Mouse (Mus musculus) liver, embryonic 12.5 days (tissue): ENCODE results near the gene Dclk1. TPM values are rescaled to one million over a fixed set of nuclear protein-coding genes. Genes with fewer than 3 reads are reported as not detected.

Experiments
- ATAC-seq: fragments of 200-750 bp; cut with Nextera tagmentation; 2 replicates; pipeline ENCODE4 v1.8.0; 2017; ENCODE audit warnings: moderate number of reproducible peaks, mild to moderate bottlenecking, moderate library complexity
- H3K27ac ChIP-seq: fragments of 300-500 bp; sonication (generic); 2 replicates; pipeline ENCODE4 v1.5.1; 2016; ENCODE audit warnings: mild to moderate bottlenecking
- H3K27me3 ChIP-seq: fragments of 300-500 bp; sonication (generic); replicated peaks from 2 replicates; pipeline ENCODE4 v1.6.1; 2016; ENCODE audit warnings: mild to moderate bottlenecking, moderate library complexity
- H3K36me3 ChIP-seq: fragments of 300-500 bp; sonication (generic); 2 replicates; pipeline ENCODE4 v1.6.1; 2016; ENCODE audit warnings: mild to moderate bottlenecking, moderate library complexity
- H3K4me1 ChIP-seq: fragments of 300-500 bp; sonication (generic); 2 replicates; pipeline ENCODE4 v1.6.1; 2016
- H3K4me2 ChIP-seq: fragments of 300-500 bp; sonication (generic); 2 replicates; pipeline ENCODE4 v1.6.1; 2016; ENCODE audit warnings: mild to moderate bottlenecking, moderate library complexity
- H3K4me3 ChIP-seq: fragments of 300-500 bp; sonication (generic); 2 replicates; pipeline ENCODE4 v1.5.1; 2016; ENCODE audit warnings: mild to moderate bottlenecking, moderate library complexity
- H3K9ac ChIP-seq: fragments of 300-500 bp; sonication (generic); 2 replicates; pipeline ENCODE4 v1.6.1; 2016; ENCODE audit warnings: mild to moderate bottlenecking, moderate library complexity
- H3K9me3 ChIP-seq: fragments of 300-500 bp; sonication (generic); replicated peaks from 2 replicates; pipeline ENCODE4 v1.6.1; 2016; ENCODE audit warnings: mild to moderate bottlenecking, moderate library complexity
- WGBS: fragments of 180-500 bp; shearing (Covaris S2); methylation state at CpG from one replicate; pipeline ENCODE4 v1.1.7; 2016; ENCODE audit not compliant: insufficient replicate concordance; 5-methylcytosine and 5-hydroxymethylcytosine counted together
- polyA plus RNA-seq: library from polyadenylated mRNA; unstranded; fragments of >200 nt; fragmentation: Nextera tagmentation; extraction: Ambion mirVana; gene quantifications from 2 replicates; pipeline ENCODE4 v1.2.1, GENCODE M21; 2016

The Dclk1 gene
- polyA plus RNA-seq, 1 experiment from 2014 or later = 1.7 TPM

DNA sequence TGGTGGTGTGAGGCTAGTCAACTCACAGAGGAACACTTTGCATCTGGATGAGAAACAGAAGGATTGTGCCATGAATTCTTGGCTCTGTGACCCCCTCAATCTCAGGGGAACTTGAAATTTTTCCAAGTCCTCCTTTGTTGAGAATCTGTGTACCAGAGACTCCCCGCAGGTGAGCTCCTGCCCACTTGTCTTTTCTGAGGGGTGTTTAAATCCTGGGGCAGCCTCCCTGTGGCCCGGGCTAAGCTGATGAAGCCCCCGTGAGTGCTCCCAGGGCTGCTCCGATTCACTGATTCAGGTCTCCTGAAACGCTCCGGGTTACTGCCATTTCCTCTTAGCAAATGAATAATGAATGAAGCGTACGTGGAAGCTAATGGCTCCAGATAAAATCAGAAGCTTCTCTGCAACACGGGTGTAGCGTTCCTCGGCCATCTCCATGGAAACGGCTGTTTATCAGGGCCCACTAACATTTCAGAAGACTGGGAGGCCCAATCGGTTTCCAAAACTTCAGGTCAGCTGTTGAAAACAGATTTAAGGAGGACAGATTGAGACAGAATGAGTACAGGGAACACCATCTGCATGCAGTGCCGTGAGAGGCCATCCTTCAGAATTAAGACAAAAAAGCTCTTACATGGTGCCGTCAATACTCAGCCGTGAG, 105.3 kb downstream of the Dclk1 start:
- no peak for ATAC-seq
- no peak overlapping the region for H3K27ac ChIP-seq
- no peaks in the 10 kb centered on the region for H3K4me1 ChIP-seq
- no peak overlapping the region for H3K4me2 ChIP-seq
- H3K4me3 ChIP-seq = no peak overlapping the region
- H3K36me3 ChIP-seq = no peaks in the 10 kb centered on the region
- H3K9me3 ChIP-seq = no peaks in the 10 kb centered on the region
- H3K9ac ChIP-seq = no peak overlapping the region
- H3K27me3 ChIP-seq = no peaks in the 10 kb centered on the region
- WGBS = 46% methylated on average over 16 of the region's 16 CpGs

- H3K27me3 ChIP-seq = no peaks in the 10 kb centered on the region
- no peaks in the 10 kb centered on the region for H3K36me3 ChIP-seq
- no peak overlapping the region for H3K4me3 ChIP-seq
- 73% methylated on average over 5 of the region's 5 CpGs for WGBS
- no peak overlapping the region for H3K4me2 ChIP-seq
- no peak overlapping the region for H3K27ac ChIP-seq
- H3K4me1 ChIP-seq = no peaks in the 10 kb centered on the region
- ATAC-seq = no peak
- H3K9ac ChIP-seq = no peak overlapping the region
- H3K9me3 ChIP-seq = no peaks in the 10 kb centered on the region
Measured at GRCm38 (mm10) chr3:55348026-55348390, 105.8 kb downstream of the Dclk1 start.

GRCm38 (mm10) chr3:55350194-55350593, 108.0 kb downstream of the Dclk1 start:
- Histone ChIP-seq H3K9me3 (no peaks in the 10 kb centered on the region), H3K27me3 (no peaks in the 10 kb centered on the region), H3K36me3 (no peaks in the 10 kb centered on the region), H3K9ac (no peak overlapping the region), H3K27ac (no peak overlapping the region), H3K4me2 (no peak overlapping the region), H3K4me3 (no peak overlapping the region), H3K4me1 (no peaks in the 10 kb centered on the region)
- no peak for ATAC-seq
- WGBS = 64% methylated on average over 2 of the region's 2 CpGs

DNA sequence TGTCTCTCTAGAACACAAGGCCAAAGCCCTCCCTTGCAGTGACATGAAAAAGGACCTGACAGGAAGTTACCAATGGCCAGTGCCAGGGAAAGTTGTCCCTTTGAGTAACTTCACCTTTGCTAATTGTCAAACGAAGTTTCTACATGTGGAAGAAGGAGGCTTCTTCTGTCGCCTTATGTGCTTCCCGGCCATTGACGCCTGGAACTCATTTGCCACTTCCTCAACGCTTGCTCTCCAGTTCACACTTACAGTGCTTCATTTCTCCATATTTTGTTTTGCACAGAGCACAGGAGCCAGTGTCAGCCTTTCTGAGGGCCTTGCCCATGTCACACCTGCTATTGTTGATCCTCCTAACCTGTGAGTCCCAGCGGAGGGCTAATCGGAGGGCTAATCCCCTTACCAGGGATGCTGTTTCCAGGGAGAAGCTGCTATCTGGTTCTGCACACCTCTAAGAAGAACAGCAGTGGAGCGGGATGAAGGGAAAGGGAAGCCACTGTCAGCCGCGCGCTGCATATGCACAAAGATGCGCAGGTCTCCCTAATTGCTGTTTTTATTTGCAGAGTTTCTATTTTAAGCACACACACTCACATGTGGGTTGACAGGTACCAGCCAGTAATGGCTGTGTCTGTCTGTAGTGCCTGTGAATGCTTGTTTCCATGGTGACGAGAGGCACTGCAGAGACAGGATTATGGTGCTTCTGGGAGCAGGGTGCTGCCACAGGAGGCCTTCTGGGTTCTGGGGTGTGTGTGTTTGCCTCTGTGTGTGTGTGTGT, 109.3 kb downstream of the Dclk1 start:
- ATAC-seq = no peak
- H3K27me3 ChIP-seq = no peaks in the 10 kb centered on the region
- no peaks in the 10 kb centered on the region for H3K4me1 ChIP-seq
- no peak overlapping the region for H3K9ac ChIP-seq
- no peak overlapping the region for H3K27ac ChIP-seq
- no peak overlapping the region for H3K4me3 ChIP-seq
- no peak overlapping the region for H3K4me2 ChIP-seq
- WGBS = 59% methylated on average over 13 of the region's 13 CpGs
- no peaks in the 10 kb centered on the region for H3K9me3 ChIP-seq
- no peaks in the 10 kb centered on the region for H3K36me3 ChIP-seq

DNA sequence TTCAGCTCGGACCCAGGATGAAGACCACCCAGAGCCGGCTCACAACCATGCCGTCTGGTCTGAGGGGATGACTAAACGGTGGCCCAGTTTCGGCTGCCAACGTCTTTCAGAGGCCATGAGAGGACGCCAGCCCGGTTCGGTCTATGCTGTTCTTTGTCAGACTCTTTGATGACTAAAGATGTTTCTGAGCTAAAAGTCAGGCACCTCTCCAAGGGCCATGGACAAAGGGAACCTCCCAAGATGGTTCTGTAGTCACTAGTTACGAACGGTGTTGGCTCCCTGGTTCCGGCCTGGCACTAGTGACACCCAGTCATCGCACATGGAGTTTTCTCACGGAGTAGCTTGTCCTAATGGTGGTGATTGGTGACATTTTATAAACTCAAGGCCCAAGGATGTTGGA, 110.4 kb downstream of the Dclk1 start:
- H3K36me3 ChIP-seq = no peaks in the 10 kb centered on the region
- H3K4me2 ChIP-seq = no peak overlapping the region
- H3K9me3 ChIP-seq = no peaks in the 10 kb centered on the region
- H3K27ac ChIP-seq = no peak overlapping the region
- ATAC-seq = no peak
- 82% methylated on average over 14 of the region's 14 CpGs for WGBS
- no peaks in the 10 kb centered on the region for H3K27me3 ChIP-seq
- H3K9ac ChIP-seq = no peak overlapping the region
- H3K4me1 ChIP-seq = no peaks in the 10 kb centered on the region
- no peak overlapping the region for H3K4me3 ChIP-seq

DNA sequence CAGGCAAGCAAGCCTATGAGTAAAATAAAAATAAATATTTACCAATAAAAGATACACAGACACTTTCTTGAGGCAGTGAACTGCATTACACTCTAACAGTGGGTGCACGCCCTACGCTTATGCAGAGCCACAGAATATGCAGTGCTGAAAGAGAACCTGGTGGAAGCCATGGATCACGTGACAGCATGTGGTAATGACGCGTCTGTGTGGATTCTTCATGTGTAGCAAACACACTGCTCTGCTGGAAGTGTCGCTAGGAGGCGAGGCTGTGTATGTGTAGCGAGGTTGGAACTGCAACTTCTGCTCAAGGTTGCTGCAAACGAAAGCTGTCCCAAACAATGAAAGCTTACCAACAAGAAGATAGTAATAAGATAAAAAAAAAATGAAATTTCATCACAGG, 111.0 kb downstream of the Dclk1 start:
- H3K9ac ChIP-seq = no peak overlapping the region
- no peaks in the 10 kb centered on the region for H3K27me3 ChIP-seq
- no peak overlapping the region for H3K27ac ChIP-seq
- H3K36me3 ChIP-seq = no peaks in the 10 kb centered on the region
- WGBS = 71% methylated on average over 9 of the region's 9 CpGs
- no peaks in the 10 kb centered on the region for H3K9me3 ChIP-seq
- ATAC-seq = no peak
- H3K4me2 ChIP-seq = no peak overlapping the region
- H3K4me3 ChIP-seq = no peak overlapping the region
- H3K4me1 ChIP-seq = no peaks in the 10 kb centered on the region

- no peak overlapping the region for H3K9ac ChIP-seq
- H3K27me3 ChIP-seq = no peaks in the 10 kb centered on the region
- no peaks in the 10 kb centered on the region for H3K4me1 ChIP-seq
- H3K4me2 ChIP-seq = no peak overlapping the region
- no peak overlapping the region for H3K27ac ChIP-seq
- no peaks in the 10 kb centered on the region for H3K9me3 ChIP-seq
- WGBS = 62% methylated on average over 13 of the region's 13 CpGs
- H3K4me3 ChIP-seq = no peak overlapping the region
- ATAC-seq = no peak
- H3K36me3 ChIP-seq = no peaks in the 10 kb centered on the region
Measured at GRCm38 (mm10) chr3:55353909-55354511, 111.8 kb downstream of the Dclk1 start.

DNA sequence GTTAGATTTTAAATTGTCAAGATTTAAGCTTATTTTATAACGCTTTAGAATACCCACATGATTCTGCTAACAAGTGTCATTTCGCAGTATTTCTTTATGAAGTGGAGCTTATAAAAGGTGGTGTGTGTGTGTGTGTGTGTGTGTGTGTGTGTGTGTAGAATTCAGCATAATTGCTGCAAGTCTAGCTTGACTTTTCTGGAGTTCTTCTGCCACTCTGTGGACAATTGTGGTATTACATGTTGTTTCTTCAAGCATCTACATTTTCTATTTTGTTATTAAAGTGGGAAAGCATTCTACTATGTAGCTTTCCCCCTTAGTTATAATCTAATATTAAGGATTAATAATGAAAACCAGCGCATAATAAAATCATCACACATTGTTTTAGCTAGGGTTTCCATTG, 112.6 kb downstream of the Dclk1 start:
- Histone ChIP-seq H3K9me3 (no peaks in the 10 kb centered on the region), H3K4me1 (no peaks in the 10 kb centered on the region), H3K27me3 (no peaks in the 10 kb centered on the region), H3K4me2 (no peak overlapping the region), H3K36me3 (no peaks in the 10 kb centered on the region), H3K27ac (no peak overlapping the region), H3K4me3 (no peak overlapping the region), H3K9ac (no peak overlapping the region)
- no peak for ATAC-seq
- 17% methylated on average over 3 of the region's 3 CpGs for WGBS

GRCm38 (mm10) chr3:55358486-55358885, 116.3 kb downstream of the Dclk1 start:
- H3K9ac ChIP-seq = no peak overlapping the region
- H3K27ac ChIP-seq = no peak overlapping the region
- no peaks in the 10 kb centered on the region for H3K4me1 ChIP-seq
- H3K36me3 ChIP-seq = no peaks in the 10 kb centered on the region
- H3K9me3 ChIP-seq = no peaks in the 10 kb centered on the region
- no peaks in the 10 kb centered on the region for H3K27me3 ChIP-seq
- no peak overlapping the region for H3K4me3 ChIP-seq
- WGBS = 65% methylated on average over 8 of the region's 8 CpGs
- no peak for ATAC-seq
- H3K4me2 ChIP-seq = no peak overlapping the region

DNA sequence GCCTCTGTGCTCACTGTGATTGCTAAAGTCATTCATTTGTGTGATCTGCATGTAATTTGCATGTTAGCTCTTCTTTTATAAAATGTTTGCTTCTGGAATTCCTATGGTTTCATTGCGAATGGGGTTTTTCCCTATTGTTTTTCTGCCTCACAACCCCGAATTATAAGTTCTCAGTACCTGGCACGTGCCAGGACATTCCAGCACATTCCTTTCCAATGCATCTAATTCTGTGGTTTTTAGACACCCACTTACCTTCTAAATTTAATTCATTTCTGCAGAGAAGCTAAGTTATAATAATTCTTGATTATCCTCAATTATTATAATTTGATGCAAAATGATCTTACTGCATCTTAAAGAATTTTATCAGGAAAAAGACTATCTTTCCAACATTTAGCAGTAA, 118.7 kb downstream of the Dclk1 start:
- H3K4me2 ChIP-seq = no peak overlapping the region
- H3K36me3 ChIP-seq = no peaks in the 10 kb centered on the region
- WGBS = 78% methylated on average over 3 of the region's 3 CpGs
- no peak overlapping the region for H3K27ac ChIP-seq
- H3K4me1 ChIP-seq = no peaks in the 10 kb centered on the region
- no peak overlapping the region for H3K4me3 ChIP-seq
- H3K9ac ChIP-seq = no peak overlapping the region
- H3K9me3 ChIP-seq = no peaks in the 10 kb centered on the region
- ATAC-seq = no peak
- H3K27me3 ChIP-seq = no peaks in the 10 kb centered on the region

DNA sequence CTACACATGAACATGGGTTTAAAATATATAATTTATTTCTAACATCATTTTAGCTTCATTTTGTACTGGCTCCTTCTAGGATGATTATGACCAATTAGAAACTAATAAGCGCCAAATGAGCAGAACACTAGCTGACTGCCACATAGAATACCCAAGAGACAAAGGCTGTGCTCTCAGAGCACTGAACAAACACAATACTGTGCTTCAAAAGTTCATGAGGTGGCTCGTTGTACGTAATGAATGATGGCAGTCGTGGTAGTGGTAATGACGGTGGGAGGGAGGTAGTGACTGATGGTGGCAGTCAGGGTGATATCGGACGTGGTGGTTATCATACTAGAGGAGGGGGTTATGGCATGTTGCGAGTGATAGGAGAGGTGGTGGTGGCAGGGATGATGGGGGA, 125.0 kb downstream of the Dclk1 start:
- WGBS = 72% methylated on average over 8 of the region's 8 CpGs
- no peak overlapping the region for H3K27ac ChIP-seq

GRCm38 (mm10) chr3:55369156-55369555, 127.0 kb downstream of the Dclk1 start:
- Histone ChIP-seq H3K27me3 (no peaks in the 10 kb centered on the region), H3K9ac (no peak overlapping the region), H3K36me3 (no peaks in the 10 kb centered on the region), H3K27ac (no peak overlapping the region), H3K4me2 (no peak overlapping the region), H3K9me3 (no peaks in the 10 kb centered on the region), H3K4me3 (no peak overlapping the region), H3K4me1 (no peaks in the 10 kb centered on the region)
- no peak for ATAC-seq
- WGBS = 66% methylated on average over 7 of the region's 7 CpGs

More for the DNA sequence above, 125.0 kb downstream of the Dclk1 start:
- H3K4me3 ChIP-seq = no peak overlapping the region
- H3K9ac ChIP-seq = no peak overlapping the region
- H3K36me3 ChIP-seq = no peaks in the 10 kb centered on the region
- no peaks in the 10 kb centered on the region for H3K27me3 ChIP-seq
- H3K4me1 ChIP-seq = no peaks in the 10 kb centered on the region
- H3K9me3 ChIP-seq = no peaks in the 10 kb centered on the region
- no peak overlapping the region for H3K4me2 ChIP-seq
- ATAC-seq = no peak
